Mouse (Mus musculus) fat pad, adult 2 months (tissue): ENCODE measurements at regions not wholly inside any gene's neighbourhood (a gene's known extent, or its start where the extent isn't known, plus 50 kb on each side); places are given as distances from the start of the nearest gene placed in this dataset.
"Not testable (repeated sequence)": the region's sequence is repeated elsewhere in the genome, so short reads cannot be mapped to it uniquely, and the experiment has no call there.

Source experiments
- DNase-seq: peaks from one replicate; pipeline ENCODE4 v3.0.0-alpha.2; 2011; ENCODE audit warnings: low read depth, low spot score; ENCODE audit errors: extremely low read depth

GRCm38 (mm10) chr8:89566986-89567385 is 523.0 kb upstream of the Sall1 start:
- DNase-seq, result no peak

GRCm38 (mm10) chr8:89566461-89566860 is 522.5 kb upstream of the Sall1 start:
- DNase-seq, result no peak

GRCm38 (mm10) chr8:89565147-89565826 is 521.3 kb upstream of the Sall1 start:
- DNase-seq, result no peak

GRCm38 (mm10) chr8:89563544-89563943 is 519.6 kb upstream of the Sall1 start:
- DNase-seq, result no peak

GRCm38 (mm10) chr8:89562597-89562996 is 518.6 kb upstream of the Sall1 start:
- no peak for DNase-seq

- no peak for DNase-seq
These were observed 497.3 kb upstream of the Sall1 start for GRCm38 (mm10) chr8:89541231-89541630.

- no peak for DNase-seq
These were observed 490.6 kb upstream of the Sall1 start for GRCm38 (mm10) chr8:89534605-89535004.

GRCm38 (mm10) chr8:89525041-89525440 is 481.1 kb upstream of the Sall1 start:
- DNase-seq, result no peak

- DNase-seq, result no peak
These were observed 479.4 kb upstream of the Sall1 start for GRCm38 (mm10) chr8:89523336-89523735.

GRCm38 (mm10) chr8:89516602-89517001 is 472.6 kb upstream of the Sall1 start:
- DNase-seq, result no peak

GRCm38 (mm10) chr8:89514270-89514669 is 470.3 kb upstream of the Sall1 start:
- no peak for DNase-seq

- no peak for DNase-seq
These were observed 463.7 kb upstream of the Sall1 start for GRCm38 (mm10) chr8:89507639-89508038.

GRCm38 (mm10) chr8:89503545-89504234 is 459.7 kb upstream of the Sall1 start:
- DNase-seq, result no peak

- no peak for DNase-seq
These were observed 459.1 kb upstream of the Sall1 start for GRCm38 (mm10) chr8:89503030-89503429.

GRCm38 (mm10) chr8:89501756-89502155 is 457.8 kb upstream of the Sall1 start:
- DNase-seq, result no peak

GRCm38 (mm10) chr8:89499831-89500230 is 455.9 kb upstream of the Sall1 start:
- no peak for DNase-seq

- DNase-seq, result no peak
These were observed 454.2 kb upstream of the Sall1 start for GRCm38 (mm10) chr8:89498088-89498695.

GRCm38 (mm10) chr8:89492336-89492735 is 448.4 kb upstream of the Sall1 start:
- no peak for DNase-seq

- DNase-seq, result not testable (repeated sequence)
These were observed 438.5 kb upstream of the Sall1 start for GRCm38 (mm10) chr8:89482481-89482880.

- no peak for DNase-seq
These were observed 433.0 kb upstream of the Sall1 start for GRCm38 (mm10) chr8:89476930-89477329.

GRCm38 (mm10) chr8:89471116-89471515 is 427.2 kb upstream of the Sall1 start:
- DNase-seq, result no peak

- no peak for DNase-seq
These were observed 424.8 kb upstream of the Sall1 start for GRCm38 (mm10) chr8:89468782-89469220.
